Mouse (Mus musculus): ENCODE data around the gene Tbrg1. TPM values are rescaled to one million over a fixed set of nuclear protein-coding genes. Genes with fewer than 3 reads are reported as not detected.

Gene Tbrg1
- 46.5 and 54.2 TPM in 2 replicates for polyA plus RNA-seq (2012; rRNA removed)

- peak; percentile 66 for DNase-seq
- peaks cover 23% of the 10 kb centered on the region for H3K36me3 ChIP-seq (ENCODE audit: control insufficient read depth, insufficient read depth, low read length)
- peak within 1 kb of the TSS; percentile 99 for H3K4me3 ChIP-seq (ENCODE audit: control insufficient read depth, insufficient read depth, low read length)
- no peaks in the 10 kb centered on the region for H3K4me1 ChIP-seq (replicated peaks; ENCODE audit: control insufficient read depth, insufficient read depth, low read length)
- peak within 1 kb of the TSS; percentile 89 for H3K27ac ChIP-seq (ENCODE audit: control insufficient read depth, insufficient read depth, low read length)
- no peaks in the 10 kb centered on the region for H3K27me3 ChIP-seq (ENCODE audit: control insufficient read depth, insufficient read depth, low read length)
- WGBS, result under 1% methylated on average over 36 of the region's 36 CpGs
- peak; percentile 25; the same call in 1 of the 2 replicates for TF ChIP-seq CTCF (IDR thresholded peaks at IDR 0.05; ENCODE audit: borderline replicate concordance, control insufficient read depth, extremely low read depth, insufficient read depth, low read length, poor library complexity)
- TF ChIP-seq POLR2A (IDR thresholded peaks at IDR 0.05; ENCODE audit: control insufficient read depth, extremely low read depth, insufficient read depth, low read length, poor library complexity), result no peak
These were observed at the start of gene Tbrg1 for GRCm38 (mm10) chr9:37656931-37657481. Tbrg1 (minus strand) TSS chr9:37657312.

DNA sequence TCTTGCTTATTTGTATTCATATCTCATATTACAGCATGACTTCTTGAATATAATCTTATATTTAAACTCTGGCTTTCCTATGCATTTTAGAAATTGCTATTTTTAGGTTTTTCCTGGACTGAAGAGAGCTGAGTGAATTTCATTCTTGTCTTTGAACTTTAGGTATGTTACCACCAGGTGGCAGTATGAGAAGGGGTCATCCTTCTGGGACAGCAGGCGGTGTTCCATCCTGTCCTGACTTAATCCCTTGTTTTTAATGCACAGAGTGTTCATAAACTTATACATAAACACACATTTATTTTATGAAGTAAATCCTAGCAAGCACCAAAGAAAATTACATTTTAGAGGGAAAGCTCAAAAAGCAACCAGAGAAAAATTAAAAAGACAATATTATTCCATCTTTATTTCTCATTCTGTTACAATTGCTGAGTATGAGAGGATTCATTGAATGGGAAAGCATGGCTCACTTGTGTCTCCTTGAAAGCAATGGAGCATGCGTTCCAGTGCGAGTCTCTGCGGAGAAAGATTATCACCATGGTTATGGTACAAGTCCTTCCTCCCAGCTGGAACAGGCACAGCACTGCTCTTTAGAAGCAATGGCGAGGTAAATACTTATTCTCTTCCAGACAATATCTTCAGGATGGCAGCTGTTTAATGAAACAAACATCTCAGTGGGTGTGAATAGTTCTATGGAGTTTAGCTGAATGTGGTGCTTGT lies 33.0 kb upstream of the Tbrg1 start:
- Histone ChIP-seq H3K27ac (ENCODE audit: control insufficient read depth, insufficient read depth, low read length) (no peak overlapping the region), H3K27me3 (ENCODE audit: control insufficient read depth, insufficient read depth, low read length) (no peaks in the 10 kb centered on the region), H3K4me1 (replicated peaks; ENCODE audit: control insufficient read depth, insufficient read depth, low read length) (no peaks in the 10 kb centered on the region), H3K36me3 (ENCODE audit: control insufficient read depth, insufficient read depth, low read length) (no peaks in the 10 kb centered on the region), H3K4me3 (ENCODE audit: control insufficient read depth, insufficient read depth, low read length) (no peak overlapping the region)
- TF ChIP-seq CTCF (IDR thresholded peaks at IDR 0.05; ENCODE audit: borderline replicate concordance, control insufficient read depth, extremely low read depth, insufficient read depth, low read length, poor library complexity), result no peak
- TF ChIP-seq POLR2A (IDR thresholded peaks at IDR 0.05; ENCODE audit: control insufficient read depth, extremely low read depth, insufficient read depth, low read length, poor library complexity), result no peak
- no peak for DNase-seq
- WGBS, result 69% methylated on average over 5 of the region's 5 CpGs

GRCm38 (mm10) chr9:37687941-37688303 lies 30.8 kb upstream of the Tbrg1 start:
- no peaks in the 10 kb centered on the region for H3K27me3 ChIP-seq (ENCODE audit: control insufficient read depth, insufficient read depth, low read length)
- no peak overlapping the region for H3K27ac ChIP-seq (ENCODE audit: control insufficient read depth, insufficient read depth, low read length)

GRCm38 (mm10) chr9:37687288-37687940 lies 30.3 kb upstream of the Tbrg1 start:
- 92% methylated on average over 3 of the region's 3 CpGs for WGBS
- no peaks in the 10 kb centered on the region for H3K4me1 ChIP-seq (replicated peaks; ENCODE audit: control insufficient read depth, insufficient read depth, low read length)
- no peak for DNase-seq
- H3K27me3 ChIP-seq (ENCODE audit: control insufficient read depth, insufficient read depth, low read length), result no peaks in the 10 kb centered on the region
- no peaks in the 10 kb centered on the region for H3K36me3 ChIP-seq (ENCODE audit: control insufficient read depth, insufficient read depth, low read length)
- TF ChIP-seq CTCF (IDR thresholded peaks at IDR 0.05; ENCODE audit: borderline replicate concordance, control insufficient read depth, extremely low read depth, insufficient read depth, low read length, poor library complexity) (no peak), POLR2A (IDR thresholded peaks at IDR 0.05; ENCODE audit: control insufficient read depth, extremely low read depth, insufficient read depth, low read length, poor library complexity) (no peak)
- no peak overlapping the region for H3K27ac ChIP-seq (ENCODE audit: control insufficient read depth, insufficient read depth, low read length)
- H3K4me3 ChIP-seq (ENCODE audit: control insufficient read depth, insufficient read depth, low read length), result no peak overlapping the region

More at GRCm38 (mm10) chr9:37687941-37688303, 30.8 kb upstream of the Tbrg1 start:
- WGBS, result 46% methylated on average over 3 of the region's 3 CpGs
- Histone ChIP-seq H3K4me1 (replicated peaks; ENCODE audit: control insufficient read depth, insufficient read depth, low read length) (no peaks in the 10 kb centered on the region), H3K36me3 (ENCODE audit: control insufficient read depth, insufficient read depth, low read length) (no peaks in the 10 kb centered on the region), H3K4me3 (ENCODE audit: control insufficient read depth, insufficient read depth, low read length) (no peak overlapping the region)
- TF ChIP-seq CTCF (IDR thresholded peaks at IDR 0.05; ENCODE audit: borderline replicate concordance, control insufficient read depth, extremely low read depth, insufficient read depth, low read length, poor library complexity), result no peak
- TF ChIP-seq POLR2A (IDR thresholded peaks at IDR 0.05; ENCODE audit: control insufficient read depth, extremely low read depth, insufficient read depth, low read length, poor library complexity), result no peak
- DNase-seq, result no peak

DNA sequence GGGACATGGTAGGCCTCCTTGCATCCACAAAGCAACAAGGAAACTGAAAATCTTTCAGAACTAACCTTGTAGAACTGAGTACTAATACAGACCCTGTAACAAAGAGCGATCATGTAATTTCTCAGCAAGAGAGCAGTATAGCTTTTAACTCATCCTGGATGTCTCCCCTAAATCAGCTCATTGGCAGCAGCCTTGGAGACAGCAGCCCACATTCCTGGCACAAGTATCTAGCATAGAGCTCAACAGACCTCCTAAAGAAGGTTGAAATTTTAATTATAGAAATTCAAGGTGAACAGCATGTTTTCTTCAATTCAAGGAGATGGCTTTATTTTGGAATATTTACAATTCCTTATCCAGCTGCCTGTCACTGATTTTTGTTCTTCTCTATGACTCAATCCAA lies 24.0 kb upstream of the Tbrg1 start:
- TF ChIP-seq POLR2A (IDR thresholded peaks at IDR 0.05; ENCODE audit: control insufficient read depth, extremely low read depth, insufficient read depth, low read length, poor library complexity), result no peak
- TF ChIP-seq CTCF (IDR thresholded peaks at IDR 0.05; ENCODE audit: borderline replicate concordance, control insufficient read depth, extremely low read depth, insufficient read depth, low read length, poor library complexity), result no peak
- no peaks in the 10 kb centered on the region for H3K36me3 ChIP-seq (ENCODE audit: control insufficient read depth, insufficient read depth, low read length)
- no peak for DNase-seq
- H3K27me3 ChIP-seq (ENCODE audit: control insufficient read depth, insufficient read depth, low read length), result no peaks in the 10 kb centered on the region
- no peaks in the 10 kb centered on the region for H3K4me1 ChIP-seq (replicated peaks; ENCODE audit: control insufficient read depth, insufficient read depth, low read length)
- H3K27ac ChIP-seq (ENCODE audit: control insufficient read depth, insufficient read depth, low read length), result no peak overlapping the region
- H3K4me3 ChIP-seq (ENCODE audit: control insufficient read depth, insufficient read depth, low read length), result no peak overlapping the region
- WGBS, result 95% methylated on average over 1 of the region's 1 CpGs

DNA sequence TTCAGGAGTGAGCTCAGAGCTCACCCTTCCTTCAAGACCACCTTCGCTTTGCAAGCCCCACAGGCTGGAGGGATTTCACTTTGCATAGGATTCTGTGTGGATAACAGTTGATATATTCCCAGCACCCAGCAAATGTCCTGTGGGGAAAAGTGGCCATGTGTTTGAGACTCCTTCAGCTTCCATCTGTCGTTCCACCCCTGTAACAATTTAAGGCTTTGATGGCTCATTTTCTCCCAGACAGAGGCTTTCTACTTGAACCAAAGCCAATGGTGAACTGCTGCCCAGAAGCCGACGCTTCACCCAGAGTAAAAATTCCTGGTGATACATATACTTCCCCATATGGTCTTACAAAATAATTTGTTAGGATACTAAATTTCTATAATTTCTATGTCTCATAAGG lies 18.2 kb upstream of the Tbrg1 start:
- Histone ChIP-seq H3K27ac (ENCODE audit: control insufficient read depth, insufficient read depth, low read length) (no peak overlapping the region), H3K4me3 (ENCODE audit: control insufficient read depth, insufficient read depth, low read length) (no peak overlapping the region), H3K4me1 (replicated peaks; ENCODE audit: control insufficient read depth, insufficient read depth, low read length) (no peaks in the 10 kb centered on the region), H3K36me3 (ENCODE audit: control insufficient read depth, insufficient read depth, low read length) (no peaks in the 10 kb centered on the region), H3K27me3 (ENCODE audit: control insufficient read depth, insufficient read depth, low read length) (no peaks in the 10 kb centered on the region; the same call in 1 of the 2 replicates)
- no peak for DNase-seq
- WGBS, result 92% methylated on average over 4 of the region's 4 CpGs
- no peak for TF ChIP-seq CTCF (IDR thresholded peaks at IDR 0.05; ENCODE audit: borderline replicate concordance, control insufficient read depth, extremely low read depth, insufficient read depth, low read length, poor library complexity)
- no peak for TF ChIP-seq POLR2A (IDR thresholded peaks at IDR 0.05; ENCODE audit: control insufficient read depth, extremely low read depth, insufficient read depth, low read length, poor library complexity)
